8 mouse cellular contexts compared by ENCODE assay signal in genomic region chrX:56455372-56456246, GRCm38 (mm10). TPM values are rescaled to one million over a fixed set of nuclear protein-coding genes. Genes with fewer than 3 reads are reported as not detected.
DNase-seq lines count a peak whose midpoint lies in the region; ATAC-seq and TF ChIP-seq lines count a peak whose summit lies in the region.

No protein-coding gene starts in this region.

- no peak for TF ChIP-seq RAD21 in CH12.LX (IDR thresholded peaks at IDR 0.05; ENCODE audit: low read depth, low read length)

- ATAC-seq in forebrain, embryonic 12.5 days (ENCODE audit: low FRiP score), result peak; percentile 95
- peak; percentile 86 for ATAC-seq in liver, postnatal 0 days
- peak; percentile 96 for ATAC-seq in neural tube, embryonic 14.5 days (ENCODE audit: low read depth)

- 10% methylated on average over 43 of the region's 65 CpGs for WGBS in forebrain, embryonic 12.5 days
- 20% methylated on average over 52 of the region's 65 CpGs for WGBS in large intestine, adult 2 months
- WGBS in liver, postnatal 0 days (ENCODE audit: insufficient replicate concordance), result 26% methylated on average over 48 of the region's 65 CpGs
- WGBS in neural tube, embryonic 14.5 days, result 24% methylated on average over 40 of the region's 65 CpGs

- no peak overlapping the region for H3K4me2 ChIP-seq in CH12.LX (ENCODE audit: insufficient read depth, low read depth, poor library complexity, severe bottlenecking)
- H3K4me2 ChIP-seq in forebrain, embryonic 12.5 days, result peak overlapping the region; percentile 56
- peak overlapping the region; percentile 73 for H3K4me2 ChIP-seq in liver, postnatal 0 days (ENCODE audit: low read depth, low read length)
- peak overlapping the region; percentile 51 for H3K4me2 ChIP-seq in neural tube, embryonic 14.5 days (ENCODE audit: low read depth, low read length)

- no peaks in the 10 kb centered on the region for H3K27me3 ChIP-seq in CH12.LX (replicated peaks)
- H3K27me3 ChIP-seq in forebrain, embryonic 12.5 days, result no peaks in the 10 kb centered on the region
- H3K27me3 ChIP-seq in liver, postnatal 0 days (ENCODE audit: insufficient read depth, low read length), result no peaks in the 10 kb centered on the region
- H3K27me3 ChIP-seq in neural tube, embryonic 14.5 days (ENCODE audit: control insufficient read depth, insufficient read depth, low read length), result no peaks in the 10 kb centered on the region

- peak overlapping the region; percentile 62 to 99 (median 72) for H3K4me3 ChIP-seq in CH12.LX (replicated peaks in 1 of 3; ENCODE audit: low read depth in 2 of 3, low read length in 2 of 3, poor library complexity in 1 of 3)
- peak overlapping the region; percentile 57 for H3K4me3 ChIP-seq in forebrain, embryonic 12.5 days (replicated peaks)
- peak overlapping the region; percentile 73 for H3K4me3 ChIP-seq in liver, postnatal 0 days (ENCODE audit: low read depth, low read length)
- peak overlapping the region; percentile 52 for H3K4me3 ChIP-seq in neural tube, embryonic 14.5 days (ENCODE audit: low read depth, low read length)

- dilution Hi-C loops in CH12.LX (cut with MboI; ENCODE audit: extremely low pct_ligation_motif_present, extremely low pct_unique_long_range_greater_than_20kb, low sequenced_read_pairs), result no loop called here

- TF ChIP-seq EP300 in CH12.LX (IDR thresholded peaks at IDR 0.05; ENCODE audit: low read length), result no peak
- TF ChIP-seq EP300 in liver, postnatal 0 days (IDR thresholded peaks at IDR 0.05; ENCODE audit: low read depth), result no peak

- TF ChIP-seq POLR2A in CH12.LX (IDR thresholded peaks at IDR 0.05; ENCODE audit: low read depth, low read length), result peak; percentile 51; the same call in 1 of the 2 replicates

- peaks cover 0 to 11% of the 10 kb centered on the region in 2 experiments; a peak in 1 of 4 replicates for H3K4me1 ChIP-seq in CH12.LX (ENCODE audit: control insufficient read depth in 1 of 2, insufficient read depth in 2 of 2)
- no peaks in the 10 kb centered on the region for H3K4me1 ChIP-seq in forebrain, embryonic 12.5 days
- peaks cover 3% of the 10 kb centered on the region; the same call in 1 of the 2 replicates for H3K4me1 ChIP-seq in liver, postnatal 0 days (ENCODE audit: insufficient read depth)
- H3K4me1 ChIP-seq in neural tube, embryonic 14.5 days (ENCODE audit: control insufficient read depth, insufficient read depth, low read length), result no peaks in the 10 kb centered on the region

- H3K27ac ChIP-seq in CH12.LX (ENCODE audit: insufficient read depth, low read depth), result peak overlapping the region; percentile 99
- H3K27ac ChIP-seq in forebrain, embryonic 12.5 days, result peak overlapping the region; percentile 95
- H3K27ac ChIP-seq in liver, postnatal 0 days (ENCODE audit: low read depth), result peak overlapping the region; percentile 85
- peak overlapping the region; percentile 96 for H3K27ac ChIP-seq in neural tube, embryonic 14.5 days (ENCODE audit: low read depth, low read length)

- TF ChIP-seq CTCF in CH12.LX (conservative IDR thresholded peaks at IDR 0.05 in 1 of 2, IDR thresholded peaks at IDR 0.05 in 1 of 2; ENCODE audit: low read depth in 2 of 2, low read length in 2 of 2), result peak in 1 of 2 experiments; percentile 41; a peak in 2 of 4 replicates
- TF ChIP-seq CTCF in liver, postnatal 0 days (IDR thresholded peaks at IDR 0.05; ENCODE audit: low read depth), result peak; percentile 57

- peak; percentile 86 for DNase-seq in CH12.LX (ENCODE audit: extremely low read depth)
- peak; percentile 65 for DNase-seq in c-Kit-positive CD71-positive TER-119-negative erythroid progenitor cells, embryonic 14.5 days (ENCODE audit: low read depth)
- peak; percentile 87 to 88 for DNase-seq in heart, postnatal 10 days
- DNase-seq in large intestine, adult 2 months (ENCODE audit: low read depth, low spot score), result peak; percentile 38
- DNase-seq in liver, postnatal 0 days, result peak; percentile 86
- DNase-seq in testis, postnatal 10 days (ENCODE audit: low spot score), result peak; percentile 86

- no peaks in the 10 kb centered on the region for H3K9me3 ChIP-seq in CH12.LX (replicated peaks; ENCODE audit: low read length)
- no peaks in the 10 kb centered on the region for H3K9me3 ChIP-seq in forebrain, embryonic 12.5 days
- H3K9me3 ChIP-seq in liver, postnatal 0 days (ENCODE audit: low read length), result no peaks in the 10 kb centered on the region
- no peaks in the 10 kb centered on the region for H3K9me3 ChIP-seq in neural tube, embryonic 14.5 days (ENCODE audit: control insufficient read depth, low read length)

- in situ Hi-C loops in CH12.LX (cut with MboI; ENCODE audit: low pct_ligation_motif_present, low pct_unique_long_range_greater_than_20kb, low sequenced_read_pairs), result no loop called here

- H3K9ac ChIP-seq in CH12.LX (ENCODE audit: insufficient read depth, low read depth), result peak overlapping the region; percentile 51
- peak overlapping the region; percentile 72 for H3K9ac ChIP-seq in forebrain, embryonic 12.5 days
- H3K9ac ChIP-seq in liver, postnatal 0 days (replicated peaks), result peak overlapping the region; percentile 80
- H3K9ac ChIP-seq in neural tube, embryonic 14.5 days (replicated peaks; ENCODE audit: low read depth, low read length), result peak overlapping the region; percentile 74

- H3K79me2 ChIP-seq in CH12.LX (replicated peaks; ENCODE audit: control insufficient read depth, extremely low read depth, insufficient read depth, poor library complexity, severe bottlenecking), result peaks cover 6% of the 10 kb centered on the region; the same call in 1 of the 2 replicates

- intact Hi-C loops in heart, postnatal 10 days (cut with DNase I), result no loop called here

- no peaks in the 10 kb centered on the region for H3K36me3 ChIP-seq in CH12.LX (replicated peaks in 1 of 2; ENCODE audit: control insufficient read depth in 1 of 2, insufficient read depth in 1 of 2, low read length in 1 of 2)
- H3K36me3 ChIP-seq in forebrain, embryonic 12.5 days (replicated peaks), result no peaks in the 10 kb centered on the region
- H3K36me3 ChIP-seq in liver, postnatal 0 days (replicated peaks; ENCODE audit: insufficient read depth, low read length), result no peaks in the 10 kb centered on the region
- no peaks in the 10 kb centered on the region for H3K36me3 ChIP-seq in neural tube, embryonic 14.5 days (ENCODE audit: control insufficient read depth, insufficient read depth, low read length)

TF ChIP-seq in CH12.LX, 34 proteins besides CTCF, POLR2A, EP300 and RAD21:
- TF ChIP-seq MAZ (IDR thresholded peaks at IDR 0.05; ENCODE audit: low read depth, low read length) (peak; percentile 86), SMC3 (IDR thresholded peaks at IDR 0.05; ENCODE audit: low read depth, low read length) (0 out of 2 replicates have a peak, but pooled peaks have one; percentile 1), USF2 (conservative IDR thresholded peaks at IDR 0.05; ENCODE audit: low read depth, low read length) (no peak), MEF2A (IDR thresholded peaks at IDR 0.05; ENCODE audit: borderline replicate concordance, low read depth, low read length) (0 out of 2 replicates have a peak, but pooled peaks have one; percentile 18), UBTF (IDR thresholded peaks at IDR 0.05; ENCODE audit: low read depth, low read length) (peak; percentile 21; the same call in 1 of the 2 replicates), TCF12 (IDR thresholded peaks at IDR 0.05; ENCODE audit: low read depth, low read length) (peak; percentile 38; the same call in 1 of the 2 replicates), POLR2AphosphoS2 (IDR thresholded peaks at IDR 0.05; ENCODE audit: low read depth, low read length) (no peak), ETS1 (conservative IDR thresholded peaks at IDR 0.05; ENCODE audit: low read depth, low read length) (peak; percentile 48; the same call in 1 of the 2 replicates), CHD1 (IDR thresholded peaks at IDR 0.05; ENCODE audit: low read depth, low read length) (no peak), NELFE (IDR thresholded peaks at IDR 0.05; ENCODE audit: low read depth, low read length) (peak; percentile 14; the same call in 1 of the 2 replicates), ELF1 (IDR thresholded peaks at IDR 0.05; ENCODE audit: low read depth, low read length) (peak; percentile 66), BHLHE40 (IDR thresholded peaks at IDR 0.05; ENCODE audit: low read depth, low read length) (peak; percentile 54; the same call in 1 of the 2 replicates), MXI1 (IDR thresholded peaks at IDR 0.05; ENCODE audit: low read depth, low read length) (peak; percentile 45; the same call in 1 of the 2 replicates), HCFC1 (IDR thresholded peaks at IDR 0.05; ENCODE audit: low read depth, low read length) (peak; percentile 37; the same call in 1 of the 2 replicates), GABPA (IDR thresholded peaks at IDR 0.05; ENCODE audit: insufficient replicate concordance, low read depth, low read length) (no peak)

RNA-seq across cellular contexts. Expression of gene Ints6l, which starts 1.0 kb away (rescaled TPM):
- total RNA-seq in CH12.LX (2012; rRNA removed) (14.2 and 19.4 TPM in 2 replicates), CH12.LX (2014; rRNA removed) (42.7 and 44.9 TPM in 2 replicates)
- polyA plus RNA-seq in CH12.LX (2012; ENCODE audit: insufficient read length, low read depth), result 25.5 TPM in 2 replicates
- 22.9 and 25.5 TPM in 2 replicates for polyA plus RNA-seq in forebrain, embryonic 12.5 days (2016; fragmentation: Nextera tagmentation; extraction: Ambion mirVana)
- total RNA-seq in heart, postnatal 10 days (2021), result 10 to 100 TPM; 15.1 to 15.3 TPM
- 4.9 and 8.3 TPM in 2 replicates for polyA plus RNA-seq in large intestine, adult 2 months (2012; rRNA removed)
- polyA plus RNA-seq in liver, postnatal 0 days (2015; fragmentation: Nextera tagmentation; extraction: Ambion mirVana), result 12.8 and 14.1 TPM in 2 replicates
- polyA plus RNA-seq in neural tube, embryonic 14.5 days (2014; fragmentation: Nextera tagmentation; extraction: Ambion mirVana), result 22.1 and 23.1 TPM in 2 replicates

RNA-seq across cellular contexts. Expression of gene Gm2174, which starts 7.8 kb away (rescaled TPM):
- 1.5 and 1.6 TPM in 2 replicates for total RNA-seq in CH12.LX (2012; rRNA removed)
- not detected in 2 replicates for total RNA-seq in CH12.LX (2014; rRNA removed)
- not detected in 2 replicates for polyA plus RNA-seq in CH12.LX (2012; ENCODE audit: insufficient read length, low read depth)
- 0.77 and 1.8 TPM in 2 replicates for polyA plus RNA-seq in forebrain, embryonic 12.5 days (2016; fragmentation: Nextera tagmentation; extraction: Ambion mirVana)
- total RNA-seq in heart, postnatal 10 days (2021), result under 1 TPM in 1 of 2 experiments, not detected in 1; 0.93 TPM
- not detected in 2 replicates for polyA plus RNA-seq in large intestine, adult 2 months (2012; rRNA removed)
- 0.90 TPM in 1 of 2 replicates, not detected in the other for polyA plus RNA-seq in liver, postnatal 0 days (2015; fragmentation: Nextera tagmentation; extraction: Ambion mirVana)
- polyA plus RNA-seq in neural tube, embryonic 14.5 days (2014; fragmentation: Nextera tagmentation; extraction: Ambion mirVana), result 1.3 TPM in 1 of 2 replicates, not detected in the other

Comparison
In these comparisons a context has a peak if more than half of its experiments do, and no peak if none do; other contexts are left out.
1. Peak in every context shown above with its lines: DNase-seq, ATAC-seq, H3K4me3 ChIP-seq and H3K27ac ChIP-seq.